Mouse (Mus musculus) MN1 (cell line): ENCODE measurements around the gene Gm45140.

Experiments
- DNase-seq: peaks from one replicate; pipeline ENCODE4 v3.0.0-alpha.2; 2016; ENCODE audit warnings: low spot score

Gm45140 gene

DNA sequence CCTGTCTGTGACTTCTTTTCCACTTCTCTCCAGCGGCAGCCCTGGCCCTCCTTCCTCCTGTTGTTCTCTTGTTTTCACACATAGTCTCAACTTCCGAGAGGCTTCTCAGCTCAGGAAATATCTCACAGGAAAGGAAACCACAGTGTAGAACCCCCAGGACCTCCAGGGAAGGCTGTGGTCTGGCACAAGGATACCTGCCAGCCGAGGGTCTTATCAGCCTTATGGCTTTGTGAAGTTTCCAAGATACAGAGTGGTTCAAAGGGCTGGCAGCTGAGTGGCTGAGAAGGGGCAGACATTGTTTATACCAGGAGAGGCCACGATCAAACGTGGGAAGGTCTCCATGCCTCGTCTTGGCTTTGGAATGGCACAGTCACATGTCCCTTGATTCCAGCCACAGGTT, 95.7 kb downstream of the Gm45140 start:
- DNase-seq: no peak
